Mouse (Mus musculus) heart, postnatal 0 days (tissue): ENCODE results near the gene Nlgn1.

ENCODE experiments used
- CTCF ChIP-seq: IDR thresholded peaks from 2 replicates; pipeline ENCODE4 v1.5.1; 2016; ENCODE audit warnings: antibody characterized with exemption, control low read depth, low read depth
- EP300 ChIP-seq: IDR thresholded peaks from 2 replicates; pipeline ENCODE4 v1.6.1; 2016; ENCODE audit warnings: antibody characterized with exemption, low read depth

GRCm38 (mm10) chr3:25443657-25444056 is 888.6 kb downstream of the Nlgn1 start:
- TF ChIP-seq EP300 = no peak
- no peak for TF ChIP-seq CTCF
